Mouse (Mus musculus): ENCODE data around the gene Ensa.
"Not testable (repeated sequence)": the region's sequence is repeated elsewhere in the genome, so short reads cannot be mapped to it uniquely, and the experiment has no call there.

Gene Ensa

DNA sequence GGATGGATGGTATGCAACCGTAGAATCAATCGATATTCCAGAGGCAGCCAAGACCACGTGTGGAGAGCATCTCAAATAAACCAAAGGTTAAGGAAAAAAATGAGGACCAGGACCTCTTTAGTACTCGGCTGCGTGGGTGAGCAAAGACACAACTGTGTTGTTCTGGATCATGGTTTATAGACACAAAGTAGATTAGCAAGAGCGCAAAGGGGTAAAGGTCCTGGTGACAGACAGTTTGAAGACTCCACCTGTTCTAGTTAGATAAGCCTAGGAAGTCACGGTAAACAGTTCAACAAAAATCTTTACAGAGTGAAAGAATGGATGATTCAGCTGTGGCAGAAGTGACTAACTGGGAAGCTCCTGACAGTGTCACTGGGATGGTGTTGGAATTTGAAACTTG lies 18.3 kb downstream of the Ensa start:
- no peak for DNase-seq (ENCODE audit: low read depth, low spot score)

DNA sequence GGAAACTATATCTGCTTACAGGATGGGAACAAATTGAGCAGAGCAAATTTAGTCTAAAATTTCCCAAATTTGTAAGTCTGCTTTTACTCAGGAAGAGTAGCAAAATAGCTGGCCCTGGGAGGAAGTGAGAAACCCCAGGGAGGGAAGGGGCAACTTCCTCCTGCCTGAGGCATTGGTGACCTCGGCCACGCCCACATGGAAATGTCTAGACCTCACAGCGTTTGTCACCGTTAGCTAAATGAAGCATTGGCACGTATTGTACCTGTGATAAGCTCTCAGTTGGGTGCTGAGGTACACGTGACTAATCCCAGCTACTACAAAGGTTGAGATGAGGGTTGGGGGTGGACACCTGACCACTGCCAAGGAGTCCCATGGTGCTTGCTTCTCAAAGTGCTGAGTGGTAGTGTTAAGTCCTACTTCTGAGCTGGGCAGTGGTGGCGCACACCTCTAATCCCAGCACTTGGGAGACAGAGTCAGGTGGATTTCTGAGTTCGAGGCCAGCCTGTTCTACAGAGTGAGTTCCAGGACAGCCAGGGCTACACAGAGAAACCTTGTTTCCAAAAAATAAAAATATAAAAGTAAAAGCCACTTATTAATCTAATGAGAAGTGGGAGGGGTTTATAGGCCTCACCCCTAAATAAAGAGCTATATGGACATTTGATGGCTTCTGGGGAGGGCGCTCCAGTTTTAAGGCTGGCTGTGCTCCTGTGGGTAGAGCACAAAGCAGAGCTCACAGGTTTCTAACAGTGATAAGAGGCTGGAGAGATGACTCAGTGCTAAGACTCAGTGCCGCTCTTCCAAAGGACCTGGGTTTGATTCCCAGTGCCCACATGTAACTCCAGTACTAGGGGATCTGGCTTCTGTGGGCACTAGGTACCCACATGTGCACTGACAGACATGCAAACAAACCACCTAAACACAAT lies 20.8 kb downstream of the Ensa start:
- DNase-seq (ENCODE audit: low read depth, low spot score): peak; percentile 79

DNA sequence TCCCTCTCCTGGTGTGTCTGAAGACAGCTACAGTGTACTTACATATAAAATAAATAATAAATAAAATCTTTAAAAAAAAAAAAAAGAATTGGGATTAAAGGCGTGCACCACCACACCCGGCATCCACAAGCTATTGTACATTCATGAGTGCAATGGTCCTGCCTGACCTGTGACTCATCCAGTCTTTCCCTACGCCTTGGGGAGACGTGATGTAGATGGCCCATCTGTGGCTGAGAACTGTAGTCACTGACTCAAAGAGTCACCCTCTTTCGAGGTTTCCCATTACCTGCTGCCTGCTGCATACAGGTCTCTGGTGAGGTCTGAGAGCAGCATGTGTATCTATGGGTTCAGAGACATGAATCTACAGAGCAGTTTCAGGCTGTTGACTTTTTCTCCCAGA lies 23.2 kb downstream of the Ensa start:
- DNase-seq (ENCODE audit: low read depth, low spot score): no peak

DNA sequence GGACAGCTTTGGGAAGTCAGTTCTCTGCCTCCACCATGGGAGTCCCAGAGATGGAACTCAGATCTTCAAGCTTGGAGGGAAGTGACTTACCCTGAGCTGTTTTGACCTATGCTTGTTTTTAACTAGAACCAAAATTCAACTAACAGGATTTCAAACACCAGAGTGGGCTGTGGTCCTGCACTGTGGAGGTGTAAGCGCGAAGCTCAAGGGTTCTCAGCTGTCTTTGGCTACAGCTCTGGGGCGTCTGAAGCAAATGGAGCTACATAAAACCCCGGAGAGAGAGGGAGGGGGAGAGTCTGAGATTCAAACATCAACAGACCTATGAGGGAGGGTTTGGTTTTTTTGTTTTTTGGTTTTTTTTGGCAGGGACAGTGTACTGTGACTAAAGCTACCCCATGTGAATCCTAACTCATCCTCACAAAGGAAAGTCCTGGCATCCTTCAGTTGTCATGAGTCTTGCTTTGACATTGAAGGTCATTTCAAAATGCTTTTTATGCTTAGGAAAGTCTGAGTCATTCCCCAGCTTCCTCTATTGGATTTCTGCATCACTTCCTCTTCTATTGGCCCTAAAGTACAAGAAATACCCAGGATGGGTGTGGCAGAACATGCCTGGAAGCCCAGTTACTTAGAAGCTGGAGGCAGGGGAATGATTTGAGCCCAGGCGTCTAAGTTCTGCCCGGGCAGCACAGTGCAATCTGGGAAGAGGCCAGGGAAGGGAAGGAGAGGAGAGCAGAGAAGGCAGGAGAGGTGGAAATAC lies 25.7 kb downstream of the Ensa start:
- DNase-seq (ENCODE audit: low read depth, low spot score): peak; percentile 56

DNA sequence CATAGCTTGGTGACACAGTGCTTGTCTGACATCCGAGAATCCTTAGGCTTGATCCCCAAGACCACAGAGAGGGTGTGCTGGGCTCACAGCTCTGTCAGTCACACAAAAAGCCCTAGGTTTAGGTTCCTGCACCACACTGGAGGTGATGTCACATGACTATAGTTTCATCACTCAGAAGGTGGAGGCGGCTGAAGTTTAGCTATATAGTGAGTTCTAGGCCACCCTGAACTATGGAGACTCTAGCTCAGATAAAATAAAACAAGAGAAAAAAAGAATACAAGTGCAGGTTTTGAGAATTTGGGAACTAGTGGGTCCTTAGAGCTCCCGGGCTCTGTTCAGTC lies 26.2 kb downstream of the Ensa start:
- no peak for DNase-seq (ENCODE audit: low read depth, low spot score)

DNA sequence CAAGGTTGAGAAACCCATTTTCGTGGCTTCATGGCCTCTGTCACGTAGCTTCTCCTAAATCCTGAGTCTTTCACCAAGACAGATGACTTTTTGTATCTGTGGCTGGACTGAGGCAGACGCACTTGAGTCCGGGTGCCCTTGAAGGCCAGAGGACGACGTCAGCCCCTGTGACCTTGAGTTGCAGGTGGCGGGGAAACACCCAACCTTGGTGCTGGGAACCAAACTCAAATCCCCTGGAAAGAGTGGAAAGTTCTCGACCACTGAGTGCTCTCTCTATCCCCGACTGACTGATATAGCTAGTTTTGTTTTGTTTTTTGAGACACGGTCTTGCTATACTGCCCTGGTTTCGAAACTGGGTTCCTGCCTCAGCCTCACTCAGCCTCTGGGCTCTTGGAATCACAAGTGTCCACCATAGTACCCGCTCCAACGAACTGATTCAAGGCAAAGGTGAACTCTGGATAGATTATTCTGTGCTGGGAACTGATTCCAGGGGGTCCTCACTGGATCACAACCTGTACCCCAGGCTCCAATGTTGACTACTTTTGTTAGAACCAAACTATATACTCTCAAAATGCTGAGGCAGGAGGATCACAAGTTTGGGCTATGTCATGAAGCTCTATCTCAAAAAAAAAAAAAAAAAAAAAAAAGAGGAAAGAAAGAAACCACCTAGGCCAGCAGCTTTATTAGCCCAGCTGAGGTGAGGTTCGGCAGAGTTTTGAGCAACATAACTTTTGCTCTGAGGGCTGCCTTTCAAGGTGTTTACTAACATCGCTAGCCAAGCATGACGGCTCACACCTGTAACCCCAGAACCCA lies 26.8 kb downstream of the Ensa start:
- DNase-seq (ENCODE audit: low read depth, low spot score): no peak

DNA sequence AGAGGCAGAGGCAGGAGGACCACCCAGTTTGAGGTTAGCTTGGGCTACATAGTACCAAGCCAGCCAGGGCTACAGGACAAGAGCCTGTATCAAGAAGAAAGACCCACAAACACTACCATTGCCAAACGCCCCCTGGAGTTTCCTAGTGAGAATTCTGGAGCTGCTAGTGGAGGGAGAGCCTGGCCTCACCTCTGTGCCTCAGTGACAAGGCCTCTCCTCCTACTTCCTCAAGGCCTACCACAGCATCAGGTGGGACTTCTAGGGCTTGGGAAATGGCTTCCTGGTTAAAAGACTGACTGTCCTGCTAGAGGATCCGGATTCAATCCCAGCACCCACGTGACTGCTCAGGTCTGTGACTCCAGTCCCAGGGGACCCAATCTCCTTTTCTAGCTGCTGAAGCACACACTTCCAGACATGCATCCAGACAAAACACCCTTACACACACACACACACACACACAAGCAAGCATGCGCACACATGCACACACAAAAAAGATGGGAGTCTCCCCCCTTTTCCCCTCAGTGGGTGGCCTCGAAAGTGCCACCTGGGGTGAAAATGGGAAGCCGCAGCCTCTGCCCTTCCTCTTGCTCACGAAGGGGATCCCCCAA lies 27.5 kb downstream of the Ensa start:
- peak; percentile 29 for DNase-seq (ENCODE audit: low read depth, low spot score)

DNA sequence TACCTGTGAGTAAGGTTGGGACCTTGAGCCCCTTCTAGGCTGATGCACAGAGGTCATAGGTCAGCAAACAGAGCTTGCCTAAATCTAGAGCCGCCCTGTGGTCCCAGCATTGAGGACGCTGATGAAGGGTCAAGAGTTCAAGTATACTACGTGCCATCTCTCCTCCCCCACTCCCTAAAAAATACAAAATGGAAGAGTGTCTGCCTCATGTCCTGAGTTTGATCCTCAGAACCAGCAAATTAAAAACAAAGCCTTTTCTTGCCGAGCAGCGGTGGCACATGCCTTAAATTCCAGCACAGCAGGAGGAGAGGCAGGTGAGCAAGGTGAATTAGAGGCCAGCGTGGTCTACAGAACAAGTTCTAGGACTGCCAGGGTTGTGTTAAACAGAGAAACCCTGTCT lies 28.1 kb downstream of the Ensa start:
- no peak for DNase-seq (ENCODE audit: low read depth, low spot score)

DNA sequence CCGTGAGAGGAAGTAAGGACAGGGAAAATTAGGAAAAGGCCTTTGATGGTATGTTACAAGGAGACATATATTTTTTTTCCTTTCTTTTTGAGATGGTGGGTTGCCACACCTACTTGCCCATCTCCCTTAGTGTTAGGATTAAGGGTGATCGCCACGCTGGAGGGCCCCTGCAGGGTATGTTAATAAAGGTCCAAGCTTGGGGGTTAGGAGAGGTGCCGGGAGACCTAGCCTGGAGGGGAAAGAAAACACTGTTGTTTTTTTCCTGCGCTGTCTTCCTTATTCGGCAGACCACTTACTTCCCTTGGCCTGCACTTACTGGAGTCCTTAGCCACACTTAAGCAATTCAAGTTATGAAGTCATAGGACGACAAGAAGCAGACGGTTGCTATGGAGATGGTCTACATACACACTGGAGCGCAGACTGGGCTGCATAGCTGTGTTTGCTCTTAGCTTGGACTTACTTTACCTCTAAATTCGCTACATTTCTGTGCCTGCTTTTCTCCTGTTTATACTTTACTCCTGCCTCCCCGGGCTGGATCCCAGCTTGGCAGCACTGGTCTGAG lies 28.8 kb downstream of the Ensa start:
- no peak for DNase-seq (ENCODE audit: low read depth, low spot score)

DNA sequence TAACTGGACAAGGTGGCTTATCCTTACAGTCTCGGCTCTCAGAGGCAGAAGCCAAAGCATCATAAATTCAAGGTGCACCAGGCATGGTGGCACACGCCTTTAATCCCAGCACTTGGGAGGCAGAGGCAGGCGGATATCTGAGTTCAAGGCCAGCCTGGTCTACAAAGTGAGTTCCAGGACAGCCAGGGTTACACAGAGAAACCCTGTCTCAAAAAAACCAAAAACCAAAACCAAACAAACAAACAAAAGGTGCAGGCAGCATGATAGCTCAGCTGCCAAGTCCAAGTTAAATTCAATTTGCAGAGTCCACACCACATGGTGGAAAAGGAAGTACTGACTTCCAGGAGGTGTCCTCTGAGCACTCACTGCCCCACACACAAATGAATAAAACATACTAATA lies 29.6 kb downstream of the Ensa start:
- not testable (repeated sequence) for DNase-seq (ENCODE audit: low read depth, low spot score)

DNA sequence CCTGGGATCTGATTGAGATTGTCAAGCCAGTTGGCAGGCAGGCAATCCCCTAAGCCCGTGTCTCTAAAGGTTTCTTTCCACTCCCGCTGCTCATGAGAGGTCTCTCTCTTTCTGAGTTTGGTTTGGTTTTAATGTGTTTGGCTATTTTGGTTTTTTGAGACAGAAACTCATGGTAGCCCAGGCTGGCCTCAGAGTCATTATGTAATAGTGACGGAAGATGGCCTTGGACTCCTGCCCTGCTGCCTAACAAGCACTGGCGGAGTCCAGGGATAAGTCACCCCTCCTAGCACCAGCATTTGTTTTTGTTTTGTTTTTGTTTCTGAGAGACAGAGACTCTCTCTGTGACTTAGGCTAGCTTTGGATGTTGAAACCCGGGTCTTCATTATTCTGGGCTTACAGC lies 30.6 kb downstream of the Ensa start:
- no peak for DNase-seq (ENCODE audit: low read depth, low spot score)

DNA sequence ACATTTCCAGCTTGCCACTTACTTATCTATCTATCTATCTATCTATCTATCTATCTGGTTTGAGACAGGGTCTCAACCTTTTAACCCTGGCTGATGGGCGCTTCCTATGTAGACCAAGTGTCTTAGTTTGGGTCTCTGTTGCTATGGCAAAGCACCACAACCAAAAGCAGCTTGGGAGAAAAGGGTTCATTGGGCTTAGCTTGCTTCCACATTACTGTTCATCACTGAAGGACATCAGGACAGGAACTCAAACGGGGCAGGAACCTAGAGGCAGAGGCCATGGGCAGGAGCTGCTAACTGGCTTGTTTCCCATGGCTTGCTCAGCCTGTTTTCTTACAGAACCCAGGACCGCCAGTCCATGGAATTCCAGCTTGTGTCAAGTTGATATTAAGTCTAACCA lies 32.3 kb downstream of the Ensa start:
- no peak for DNase-seq (ENCODE audit: low read depth, low spot score)

DNA sequence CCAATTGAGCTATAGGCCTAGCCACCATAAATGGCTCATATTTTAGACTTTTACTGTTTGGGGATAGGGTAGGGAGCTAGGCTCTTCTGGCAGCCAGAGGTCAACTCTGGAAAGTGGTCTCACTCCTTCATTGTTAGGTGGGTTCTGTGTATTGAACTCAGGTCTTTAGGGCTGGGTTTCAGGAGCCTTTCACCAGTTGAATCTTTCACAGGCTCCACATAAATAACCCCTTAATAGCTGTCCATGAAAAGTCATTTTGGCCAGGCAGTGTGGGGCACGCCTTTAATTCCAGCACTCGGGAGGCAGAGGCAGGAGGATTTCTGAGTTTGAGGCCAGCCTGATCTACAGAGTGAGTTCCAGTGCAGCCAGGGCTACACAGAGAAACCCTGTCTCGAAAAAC lies 32.9 kb downstream of the Ensa start:
- DNase-seq (ENCODE audit: low read depth, low spot score): no peak

DNA sequence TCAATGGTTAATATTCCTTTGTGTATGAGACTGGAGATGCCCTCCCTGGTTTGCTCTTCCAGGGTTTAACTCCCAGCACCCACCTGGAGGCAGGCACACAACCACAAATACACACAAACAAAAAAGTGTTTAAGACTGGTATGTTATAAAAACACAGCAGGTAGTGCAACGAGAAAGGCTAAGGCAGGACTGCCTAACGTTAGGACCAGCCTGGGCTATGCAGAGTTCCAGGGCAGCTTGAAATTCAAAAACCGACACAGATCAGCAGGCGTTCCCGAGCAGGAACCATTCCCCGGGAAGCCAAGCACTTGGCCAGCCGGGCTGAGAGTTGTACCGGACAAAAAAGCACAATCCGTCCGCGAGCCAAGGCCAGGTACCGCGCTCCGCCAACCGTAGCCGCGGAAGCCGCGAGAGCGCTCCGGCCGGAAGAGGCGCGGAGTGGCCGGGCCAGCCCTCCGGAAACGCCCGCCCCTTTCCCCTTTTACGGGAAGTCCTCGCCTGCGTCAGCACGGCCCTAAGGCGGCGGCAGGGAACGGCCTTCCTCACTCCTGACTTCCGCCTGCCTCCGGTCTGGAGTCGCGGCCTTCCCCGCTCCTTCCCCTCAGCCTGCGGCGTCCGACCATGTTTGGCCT lies 33.6 kb downstream of the Ensa start, which contains the start of gene Mcl1:
Gene Mcl1, plus strand, starts transcription at position 553 of the 632 bp plus-strand sequence.
- peak; percentile 93 for DNase-seq (ENCODE audit: low read depth, low spot score)

DNA sequence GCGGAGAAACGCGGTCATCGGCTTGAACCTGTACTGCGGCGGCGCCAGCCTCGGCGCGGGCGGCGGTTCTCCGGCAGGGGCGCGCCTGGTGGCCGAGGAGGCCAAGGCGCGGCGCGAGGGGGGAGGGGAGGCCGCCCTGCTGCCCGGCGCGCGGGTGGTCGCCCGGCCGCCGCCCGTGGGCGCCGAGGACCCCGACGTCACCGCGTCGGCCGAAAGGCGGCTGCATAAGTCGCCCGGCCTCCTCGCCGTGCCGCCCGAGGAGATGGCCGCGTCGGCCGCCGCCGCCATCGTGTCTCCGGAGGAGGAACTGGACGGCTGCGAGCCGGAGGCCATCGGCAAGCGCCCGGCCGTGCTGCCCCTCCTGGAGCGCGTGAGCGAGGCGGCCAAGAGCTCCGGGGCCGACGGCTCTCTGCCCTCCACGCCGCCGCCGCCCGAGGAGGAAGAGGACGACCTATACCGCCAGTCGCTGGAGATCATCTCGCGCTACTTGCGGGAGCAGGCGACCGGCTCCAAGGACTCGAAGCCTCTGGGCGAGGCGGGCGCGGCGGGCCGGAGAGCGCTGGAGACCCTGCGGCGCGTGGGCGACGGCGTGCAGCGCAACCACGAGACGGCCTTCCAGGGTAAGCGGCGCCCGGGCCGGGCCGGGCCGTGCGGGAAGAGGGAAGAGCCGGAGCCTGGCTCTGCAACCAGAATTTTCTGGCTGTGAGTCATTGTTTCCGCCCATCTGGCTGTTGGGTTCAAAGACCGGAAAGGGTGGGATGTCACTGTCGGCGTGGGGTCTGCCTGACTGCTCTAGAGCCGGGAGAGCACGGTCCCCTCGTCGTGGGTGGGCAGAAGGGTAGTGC lies 34.3 kb downstream of the Ensa start:
- DNase-seq (ENCODE audit: low read depth, low spot score): peak; percentile 87

DNA sequence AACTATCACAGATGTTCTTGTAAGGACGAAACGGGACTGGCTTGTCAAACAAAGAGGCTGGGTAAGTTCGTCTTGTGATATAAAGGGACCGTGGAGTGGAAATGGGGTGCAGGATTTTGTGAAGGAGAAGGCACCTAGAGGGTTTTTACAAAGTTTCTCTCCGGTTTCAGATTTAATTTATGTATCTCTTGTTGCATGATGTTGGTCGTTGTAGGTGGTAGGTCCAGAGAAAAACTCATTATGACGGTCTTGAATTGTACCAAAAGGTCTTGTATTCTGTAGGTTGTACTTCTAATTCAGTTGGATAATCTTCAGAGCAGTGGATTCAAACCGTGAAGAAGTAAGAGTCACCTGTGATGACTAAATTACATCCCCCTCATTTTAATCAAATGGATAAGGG lies 35.2 kb downstream of the Ensa start:
- DNase-seq (ENCODE audit: low read depth, low spot score): no peak

DNA sequence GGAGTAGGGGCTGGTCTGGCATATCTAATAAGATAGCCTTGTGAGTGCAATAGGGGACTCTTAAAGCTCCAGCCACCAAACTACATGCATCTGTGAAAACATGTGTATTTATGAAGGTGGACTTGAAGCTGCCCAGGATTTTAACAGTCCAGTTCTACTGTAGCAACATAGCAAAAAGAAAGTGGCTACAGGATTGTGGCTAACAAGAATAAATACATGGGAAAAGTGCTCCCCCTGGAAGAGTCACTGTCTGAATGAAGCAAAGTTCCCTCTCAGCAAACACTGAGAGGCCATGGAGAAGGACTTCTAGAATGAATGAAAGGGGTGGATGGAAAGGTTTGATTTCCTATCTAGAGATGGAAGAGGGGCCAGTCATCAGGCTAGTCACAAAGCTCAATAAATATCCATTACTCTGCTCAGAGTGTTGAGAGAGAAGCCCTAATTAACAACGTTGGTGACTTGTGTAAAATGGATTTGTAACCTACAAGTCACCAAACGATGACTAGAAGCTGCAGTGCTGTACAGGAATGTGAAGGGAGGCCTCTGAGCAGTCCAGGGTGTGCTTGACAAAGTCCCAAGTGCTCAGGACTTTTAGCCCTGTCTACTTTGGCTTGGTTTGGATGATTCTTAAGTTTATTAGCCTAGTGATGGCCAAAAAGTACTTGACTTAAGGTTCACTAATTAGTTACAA lies 36.1 kb downstream of the Ensa start:
- DNase-seq (ENCODE audit: low read depth, low spot score): no peak

DNA sequence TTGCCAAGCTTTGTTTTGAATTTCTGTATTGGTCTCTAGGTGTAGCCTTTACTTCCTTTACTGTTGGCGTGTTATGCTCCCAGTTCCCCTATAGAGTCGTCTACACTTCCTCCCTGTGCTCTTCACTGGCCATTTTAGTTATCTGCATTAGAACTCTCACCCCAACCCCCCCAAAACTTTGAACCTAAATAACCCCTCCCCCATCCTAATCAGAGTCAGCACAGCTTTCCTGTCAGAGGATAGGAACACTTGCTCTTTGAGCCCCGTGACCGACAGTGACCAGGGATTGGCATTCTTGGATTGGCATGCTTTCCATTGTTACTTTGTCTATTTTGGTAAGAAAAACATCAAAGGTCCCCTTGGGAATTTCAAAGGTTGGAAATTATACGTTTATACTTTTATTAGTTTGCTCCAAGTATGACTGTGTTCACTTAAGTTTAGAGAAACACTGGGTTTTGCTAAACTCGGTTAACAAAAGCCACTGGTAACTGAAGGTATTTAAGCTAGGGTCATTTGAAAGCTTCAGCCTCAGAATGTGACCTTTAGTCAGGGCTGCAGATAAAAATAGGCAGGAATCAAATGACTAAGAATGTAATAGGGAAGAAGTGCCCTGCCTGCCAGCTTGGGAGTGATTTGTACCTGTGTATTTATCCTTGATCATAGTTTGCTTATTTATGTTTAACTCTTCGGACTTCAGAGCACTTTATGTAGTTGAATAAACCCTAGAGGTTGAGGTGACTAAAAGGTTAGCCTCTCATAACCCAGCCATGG lies 37.3 kb downstream of the Ensa start:
- peak; percentile 41 for DNase-seq (ENCODE audit: low read depth, low spot score)
